Mouse (Mus musculus) kidney, embryonic 14.5 days (tissue): ENCODE measurements around the gene Atf3. TPM values are rescaled to one million over a fixed set of nuclear protein-coding genes. Genes with fewer than 3 reads are reported as not detected.

Experiments used
- ATAC-seq: fragments of 200-750 bp; cut with Nextera tagmentation; 2 replicates; pipeline ENCODE4 v1.8.0; 2017; ENCODE audit warnings: moderate number of reproducible peaks, mild to moderate bottlenecking, moderate TSS enrichment, moderate library complexity; ENCODE audit not compliant: low FRiP score, low TSS enrichment
- H3K27ac ChIP-seq: fragments of 300-500 bp; sonication (generic); 2 replicates; pipeline ENCODE4 v1.5.1; 2014; ENCODE audit warnings: low read depth, mild to moderate bottlenecking, low read length, moderate library complexity, mixed read lengths
- H3K27me3 ChIP-seq: fragments of 300-500 bp; sonication (generic); 2 replicates; pipeline ENCODE4 v1.6.1; 2014; ENCODE audit warnings: mild to moderate bottlenecking, low read length; ENCODE audit not compliant: control insufficient read depth, insufficient read depth
- H3K36me3 ChIP-seq: fragments of 300-500 bp; sonication (generic); 2 replicates; pipeline ENCODE4 v1.6.1; 2014; ENCODE audit warnings: low read length, mixed read lengths; ENCODE audit not compliant: control insufficient read depth, insufficient read depth
- H3K4me1 ChIP-seq: fragments of 300-500 bp; sonication (generic); 2 replicates; pipeline ENCODE4 v1.6.1; 2014; ENCODE audit warnings: low read length, mixed read lengths; ENCODE audit not compliant: control insufficient read depth, insufficient read depth
- H3K4me2 ChIP-seq: fragments of 300-500 bp; sonication (generic); replicated peaks from 2 replicates; pipeline ENCODE4 v1.6.1; 2014; ENCODE audit warnings: low read depth, mild to moderate bottlenecking, low read length
- H3K4me3 ChIP-seq: fragments of 300-500 bp; sonication (generic); 2 replicates; pipeline ENCODE4 v1.5.1; 2014; ENCODE audit warnings: mild to moderate bottlenecking, low read length
- H3K9ac ChIP-seq: fragments of 300-500 bp; sonication (generic); 2 replicates; pipeline ENCODE4 v1.6.1; 2014; ENCODE audit warnings: low read depth, mild to moderate bottlenecking, low read length, moderate library complexity
- H3K9me3 ChIP-seq: fragments of 300-500 bp; sonication (generic); 2 replicates; pipeline ENCODE4 v1.6.1; 2016; ENCODE audit warnings: low read length; ENCODE audit not compliant: control insufficient read depth
- WGBS: fragments of 180-500 bp; shearing (Covaris S2); extraction: QIAGEN DNeasy Blood & Tissue Kit; methylation state at CpG from one replicate; pipeline ENCODE4 v1.1.7; 2014; 5-methylcytosine and 5-hydroxymethylcytosine counted together
- polyA plus RNA-seq: library from polyadenylated mRNA; unstranded; fragments of >200 nt; fragmentation: Nextera tagmentation; extraction: Ambion mirVana; gene quantifications from 2 replicates; pipeline ENCODE4 v1.2.1, GENCODE M21; 2014

Gene Atf3
- polyA plus RNA-seq, 1 experiment from 2014 or later = 2.3 TPM

GRCm38 (mm10) chr1:191192213-191192612 is 25.6 kb downstream of the Atf3 start:
- Histone ChIP-seq H3K9ac (no peak overlapping the region), H3K36me3 (no peaks in the 10 kb centered on the region), H3K4me3 (no peak overlapping the region), H3K27ac (no peak overlapping the region), H3K4me1 (0 out of 2 replicates have a peak, but pooled peaks cover 6% of the 10 kb centered on the region), H3K4me2 (no peak overlapping the region), H3K27me3 (peaks cover 10% of the 10 kb centered on the region; the same call in 1 of the 2 replicates), H3K9me3 (no peaks in the 10 kb centered on the region)
- WGBS = 62% methylated on average over 6 of the region's 6 CpGs
- ATAC-seq = no peak

GRCm38 (mm10) chr1:191189671-191190372 is 28.0 kb downstream of the Atf3 start:
- 46% methylated on average over 6 of the region's 6 CpGs for WGBS
- Histone ChIP-seq H3K4me1 (peaks cover 21% of the 10 kb centered on the region), H3K27ac (no peak overlapping the region), H3K4me2 (no peak overlapping the region), H3K36me3 (no peaks in the 10 kb centered on the region), H3K4me3 (no peak overlapping the region), H3K9ac (no peak overlapping the region), H3K27me3 (peaks cover 34% of the 10 kb centered on the region), H3K9me3 (no peaks in the 10 kb centered on the region)
- ATAC-seq = no peak

- no peak overlapping the region for H3K27ac ChIP-seq
- 8% methylated on average over 7 of the region's 7 CpGs for WGBS
- peaks cover 48% of the 10 kb centered on the region for H3K27me3 ChIP-seq
- peak overlapping the region; percentile 96; the same call in 1 of the 2 replicates for H3K4me2 ChIP-seq
- H3K36me3 ChIP-seq = no peaks in the 10 kb centered on the region
- no peaks in the 10 kb centered on the region for H3K9me3 ChIP-seq
- no peak overlapping the region for H3K4me3 ChIP-seq
- peaks cover 22% of the 10 kb centered on the region for H3K4me1 ChIP-seq
- no peak for ATAC-seq
- no peak overlapping the region for H3K9ac ChIP-seq
Measured at GRCm38 (mm10) chr1:191186386-191186770, 31.5 kb downstream of the Atf3 start.

- peak overlapping the region; percentile 60 for H3K4me3 ChIP-seq
- H3K9ac ChIP-seq = no peak overlapping the region
- peaks cover 48% of the 10 kb centered on the region for H3K27me3 ChIP-seq
- H3K36me3 ChIP-seq = no peaks in the 10 kb centered on the region
- no peaks in the 10 kb centered on the region for H3K9me3 ChIP-seq
- peak overlapping the region; percentile 96 for H3K4me2 ChIP-seq
- no peak overlapping the region for H3K27ac ChIP-seq
- H3K4me1 ChIP-seq = peaks cover 23% of the 10 kb centered on the region
- no peak for ATAC-seq
- under 1% methylated on average over 16 of the region's 16 CpGs for WGBS
Measured at GRCm38 (mm10) chr1:191185761-191186385, 32.0 kb downstream of the Atf3 start.

GRCm38 (mm10) chr1:191184841-191185251 is 33.0 kb downstream of the Atf3 start:
- H3K4me3 ChIP-seq = peak overlapping the region; percentile 60
- no peaks in the 10 kb centered on the region for H3K9me3 ChIP-seq
- H3K27ac ChIP-seq = no peak overlapping the region
- H3K27me3 ChIP-seq = peaks cover 48% of the 10 kb centered on the region
- no peaks in the 10 kb centered on the region for H3K36me3 ChIP-seq
- H3K4me1 ChIP-seq = peaks cover 33% of the 10 kb centered on the region
- ATAC-seq = no peak
- no peak overlapping the region for H3K9ac ChIP-seq
- WGBS = under 1% methylated on average over 22 of the region's 22 CpGs
- H3K4me2 ChIP-seq = peak overlapping the region; percentile 96

GRCm38 (mm10) chr1:191184066-191184815 is 33.6 kb downstream of the Atf3 start:
- no peaks in the 10 kb centered on the region for H3K9me3 ChIP-seq
- no peaks in the 10 kb centered on the region for H3K36me3 ChIP-seq
- WGBS = 3% methylated on average over 42 of the region's 42 CpGs
- peak overlapping the region; percentile 51; the same call in 1 of the 2 replicates for H3K9ac ChIP-seq
- H3K4me2 ChIP-seq = peak overlapping the region; percentile 96
- no peak for ATAC-seq
- H3K27me3 ChIP-seq = peaks cover 48% of the 10 kb centered on the region
- peak overlapping the region; percentile 60 for H3K4me3 ChIP-seq
- H3K4me1 ChIP-seq = peaks cover 38% of the 10 kb centered on the region
- H3K27ac ChIP-seq = no peak overlapping the region

- WGBS = under 1% methylated on average over 67 of the region's 67 CpGs
- Histone ChIP-seq H3K27me3 (peaks cover 48% of the 10 kb centered on the region), H3K9ac (peak overlapping the region; percentile 65), H3K4me2 (peak overlapping the region; percentile 96), H3K4me3 (peak overlapping the region; percentile 60), H3K27ac (peak overlapping the region; percentile 62; the same call in 1 of the 2 replicates), H3K4me1 (peaks cover 47% of the 10 kb centered on the region), H3K9me3 (no peaks in the 10 kb centered on the region), H3K36me3 (no peaks in the 10 kb centered on the region)
- peak; percentile 80 for ATAC-seq
Measured at GRCm38 (mm10) chr1:191183163-191184065, 34.4 kb downstream of the Atf3 start.

GRCm38 (mm10) chr1:191182431-191183162 is 35.2 kb downstream of the Atf3 start:
- peaks cover 49% of the 10 kb centered on the region for H3K4me1 ChIP-seq
- H3K27ac ChIP-seq = peak overlapping the region; percentile 62; the same call in 1 of the 2 replicates
- peaks cover 48% of the 10 kb centered on the region for H3K27me3 ChIP-seq
- H3K9ac ChIP-seq = peak overlapping the region; percentile 65
- ATAC-seq = peak; percentile 40; the same call in 1 of the 2 replicates
- peak overlapping the region; percentile 60 for H3K4me3 ChIP-seq
- H3K4me2 ChIP-seq = peak overlapping the region; percentile 96
- H3K36me3 ChIP-seq = no peaks in the 10 kb centered on the region
- WGBS = under 1% methylated on average over 61 of the region's 61 CpGs
- no peaks in the 10 kb centered on the region for H3K9me3 ChIP-seq
